Mouse (Mus musculus): ENCODE measurements at regions not wholly inside any gene's neighbourhood (a gene's known extent, or its start where the extent isn't known, plus 50 kb on each side); places are given as distances from the start of the nearest gene placed in this dataset.

GRCm38 (mm10) chr10:46273846-46274245, 696.2 kb downstream of the Hace1 start:
- no peaks in the 10 kb centered on the region for H3K27me3 ChIP-seq (replicated peaks)
- H3K27ac ChIP-seq (ENCODE audit: insufficient read depth, low read depth) = no peak overlapping the region
- DNase-seq (ENCODE audit: extremely low read depth) = no peak
- no peak overlapping the region for H3K4me2 ChIP-seq (ENCODE audit: insufficient read depth, low read depth, poor library complexity, severe bottlenecking)
- dilution Hi-C loops (cut with MboI; ENCODE audit: extremely low pct_ligation_motif_present, extremely low pct_unique_long_range_greater_than_20kb, low sequenced_read_pairs) = no loop called here
- H3K36me3 ChIP-seq (replicated peaks in 1 of 2; ENCODE audit: control insufficient read depth in 1 of 2, insufficient read depth in 1 of 2, low read length in 1 of 2) = no peaks in the 10 kb centered on the region
- in situ Hi-C loops (cut with MboI; ENCODE audit: low pct_ligation_motif_present, low pct_unique_long_range_greater_than_20kb, low sequenced_read_pairs) = no loop called here
- H3K4me3 ChIP-seq (replicated peaks in 1 of 3; ENCODE audit: low read depth in 2 of 3, low read length in 2 of 3, poor library complexity in 1 of 3) = no peak overlapping the region
- H3K79me2 ChIP-seq (replicated peaks; ENCODE audit: control insufficient read depth, extremely low read depth, insufficient read depth, poor library complexity, severe bottlenecking) = no peaks in the 10 kb centered on the region
- H3K9ac ChIP-seq (ENCODE audit: insufficient read depth, low read depth) = no peak overlapping the region
- H3K9me3 ChIP-seq (replicated peaks; ENCODE audit: low read length) = no peaks in the 10 kb centered on the region
- peaks cover 0 to 5% of the 10 kb centered on the region in 2 experiments; a peak in 2 of 4 replicates for H3K4me1 ChIP-seq (ENCODE audit: control insufficient read depth in 1 of 2, insufficient read depth in 2 of 2)
- TF ChIP-seq MXI1 (IDR thresholded peaks at IDR 0.05; ENCODE audit: low read depth, low read length) = no peak
- no peak for TF ChIP-seq TCF12 (IDR thresholded peaks at IDR 0.05; ENCODE audit: low read depth, low read length)
- no peak for TF ChIP-seq ZNF384 (IDR thresholded peaks at IDR 0.05; ENCODE audit: low read depth, low read length)
- TF ChIP-seq BHLHE40 (IDR thresholded peaks at IDR 0.05; ENCODE audit: low read depth, low read length) = no peak
- TF ChIP-seq PAX5 (IDR thresholded peaks at IDR 0.05; ENCODE audit: low read length) = no peak
- no peak for TF ChIP-seq RCOR1 (conservative IDR thresholded peaks at IDR 0.05; ENCODE audit: low read depth, low read length)
- TF ChIP-seq ZKSCAN1 (IDR thresholded peaks at IDR 0.05; ENCODE audit: borderline replicate concordance, low read depth, low read length) = no peak
- TF ChIP-seq JUN (IDR thresholded peaks at IDR 0.05; ENCODE audit: insufficient read depth, low read depth, low read length) = no peak
- no peak for TF ChIP-seq MEF2A (IDR thresholded peaks at IDR 0.05; ENCODE audit: borderline replicate concordance, low read depth, low read length)
- TF ChIP-seq GABPA (IDR thresholded peaks at IDR 0.05; ENCODE audit: insufficient replicate concordance, low read depth, low read length) = no peak
- no peak for TF ChIP-seq ELF1 (IDR thresholded peaks at IDR 0.05; ENCODE audit: low read depth, low read length)
- TF ChIP-seq RAD21 (IDR thresholded peaks at IDR 0.05; ENCODE audit: low read depth, low read length) = no peak
- no peak for TF ChIP-seq POLR2AphosphoS2 (IDR thresholded peaks at IDR 0.05; ENCODE audit: low read depth, low read length)

- Histone ChIP-seq H3K9me3 (replicated peaks; ENCODE audit: low read length) (no peaks in the 10 kb centered on the region), H3K4me1 (ENCODE audit: control insufficient read depth in 1 of 2, insufficient read depth in 2 of 2) (peaks cover 3 to 5% of the 10 kb centered on the region in 2 experiments; a peak in 3 of 4 replicates), H3K4me2 (ENCODE audit: insufficient read depth, low read depth, poor library complexity, severe bottlenecking) (peak overlapping the region; percentile 44; the same call in 1 of the 2 replicates), H3K9ac (ENCODE audit: insufficient read depth, low read depth) (peak overlapping the region; percentile 39; the same call in 1 of the 2 replicates), H3K27me3 (replicated peaks) (no peaks in the 10 kb centered on the region), H3K27ac (ENCODE audit: insufficient read depth, low read depth) (no peak overlapping the region), H3K4me3 (replicated peaks in 1 of 3; ENCODE audit: low read depth in 2 of 3, low read length in 2 of 3, poor library complexity in 1 of 3) (no peak overlapping the region), H3K36me3 (replicated peaks in 1 of 2; ENCODE audit: control insufficient read depth in 1 of 2, insufficient read depth in 1 of 2, low read length in 1 of 2) (no peaks in the 10 kb centered on the region), H3K79me2 (replicated peaks; ENCODE audit: control insufficient read depth, extremely low read depth, insufficient read depth, poor library complexity, severe bottlenecking) (no peaks in the 10 kb centered on the region)
- in situ Hi-C loops (cut with MboI; ENCODE audit: low pct_ligation_motif_present, low pct_unique_long_range_greater_than_20kb, low sequenced_read_pairs) (no loop called here), dilution Hi-C loops (cut with MboI; ENCODE audit: extremely low pct_ligation_motif_present, extremely low pct_unique_long_range_greater_than_20kb, low sequenced_read_pairs) (no loop called here)
- TF ChIP-seq MAZ (IDR thresholded peaks at IDR 0.05; ENCODE audit: low read depth, low read length) (no peak), MYC (IDR thresholded peaks at IDR 0.05; ENCODE audit: low read depth, low read length) (0 out of 2 replicates have a peak, but pooled peaks have one; percentile 26), TCF12 (IDR thresholded peaks at IDR 0.05; ENCODE audit: low read depth, low read length) (0 out of 2 replicates have a peak, but pooled peaks have one; percentile 22), JUN (IDR thresholded peaks at IDR 0.05; ENCODE audit: insufficient read depth, low read depth, low read length) (peak; percentile 84), EP300 (IDR thresholded peaks at IDR 0.05; ENCODE audit: low read length) (0 out of 2 replicates have a peak, but pooled peaks have one; percentile 28), MEF2A (IDR thresholded peaks at IDR 0.05; ENCODE audit: borderline replicate concordance, low read depth, low read length) (peak; percentile 98), PAX5 (IDR thresholded peaks at IDR 0.05; ENCODE audit: low read length) (no peak), IRF4 (IDR thresholded peaks at IDR 0.05; ENCODE audit: low read depth, low read length) (0 out of 2 replicates have a peak, but pooled peaks have one; percentile 12), USF1 (IDR thresholded peaks at IDR 0.05; ENCODE audit: low read depth, low read length) (peak; percentile 67), POLR2AphosphoS2 (IDR thresholded peaks at IDR 0.05; ENCODE audit: low read depth, low read length) (no peak), USF2 (conservative IDR thresholded peaks at IDR 0.05; ENCODE audit: low read depth, low read length) (peak; percentile 40; the same call in 1 of the 2 replicates), MAX (IDR thresholded peaks at IDR 0.05; ENCODE audit: low read length) (0 out of 2 replicates have a peak, but pooled peaks have one; percentile 15), ZC3H11A (IDR thresholded peaks at IDR 0.05; ENCODE audit: low read depth, low read length) (no peak), E2F4 (IDR thresholded peaks at IDR 0.05; ENCODE audit: insufficient replicate concordance, low read depth, low read length) (0 out of 2 replicates have a peak, but pooled peaks have one; percentile 12), ETS1 (conservative IDR thresholded peaks at IDR 0.05; ENCODE audit: low read depth, low read length) (peak; percentile 68; the same call in 1 of the 2 replicates), ZKSCAN1 (IDR thresholded peaks at IDR 0.05; ENCODE audit: borderline replicate concordance, low read depth, low read length) (no peak), BHLHE40 (IDR thresholded peaks at IDR 0.05; ENCODE audit: low read depth, low read length) (peak; percentile 72)
- peak; percentile 51 for DNase-seq (ENCODE audit: extremely low read depth)
These were observed 716.7 kb downstream of the Hace1 start for GRCm38 (mm10) chr10:46294290-46294689.
